Mouse (Mus musculus): ENCODE data around the gene Prkcd.

DNA sequence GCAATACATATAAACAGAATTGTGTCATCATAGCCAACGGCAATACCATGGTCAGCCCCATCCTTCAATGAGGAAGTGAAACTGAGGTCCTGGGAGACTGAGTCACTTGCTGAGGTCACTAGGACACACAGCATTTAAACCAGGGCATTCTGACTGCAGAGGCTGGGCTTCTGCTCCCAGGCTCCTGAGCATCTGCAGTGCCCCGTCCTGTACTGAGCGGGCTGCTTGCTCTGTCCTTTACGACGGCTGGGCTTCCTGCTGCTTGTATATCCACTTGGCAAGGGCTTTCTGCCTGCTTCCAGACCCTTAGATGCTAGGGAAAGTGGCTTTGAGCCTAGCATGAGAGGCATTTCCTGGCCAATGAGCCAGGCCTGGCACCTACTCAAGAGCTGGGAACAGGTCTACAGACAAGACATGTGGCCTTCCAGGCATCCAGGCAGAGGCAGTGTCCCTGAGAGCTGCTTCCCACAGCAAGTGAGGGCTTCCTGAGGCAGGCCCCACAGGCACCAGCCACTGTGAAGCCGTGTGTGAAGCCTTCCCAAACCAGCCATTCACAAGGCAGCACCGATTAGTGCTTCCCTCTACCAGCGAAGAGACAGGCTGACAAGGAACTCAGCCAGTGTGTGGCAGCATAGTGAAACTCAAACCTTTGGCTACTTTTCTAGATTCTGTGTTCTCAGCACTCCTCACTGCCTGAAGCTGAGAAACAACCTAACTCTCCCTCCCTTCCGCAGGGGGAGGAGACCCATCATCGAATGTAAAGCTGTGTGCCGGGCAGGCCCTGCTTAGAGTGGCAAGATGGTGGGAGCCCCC, 32.5 kb downstream of the Prkcd start:
- TF ChIP-seq CTCF (conservative IDR thresholded peaks at IDR 0.05; ENCODE audit: insufficient read depth, insufficient read length, low read depth, low read length) (peak; percentile 41; the same call in 1 of the 2 replicates), POLR2A (IDR thresholded peaks at IDR 0.05; ENCODE audit: low read depth, low read length) (no peak)

Data from kidney, adult 2 months (tissue).